Mouse (Mus musculus): ENCODE data around the gene Chst1. TPM values are rescaled to one million over a fixed set of nuclear protein-coding genes. Genes with fewer than 3 reads are reported as not detected.

Gene Chst1
- polyA plus RNA-seq, 1 experiment from 2014 or later, result 0.12 TPM

GRCm38 (mm10) chr2:92650428-92650827, 50.9 kb downstream of the Chst1 start:
- Histone ChIP-seq H3K4me2 (no peak overlapping the region), H3K9me3 (replicated peaks) (no peaks in the 10 kb centered on the region), H3K4me3 (replicated peaks) (no peak overlapping the region), H3K27me3 (no peaks in the 10 kb centered on the region), H3K9ac (no peak overlapping the region), H3K27ac (no peak overlapping the region), H3K4me1 (replicated peaks) (peaks cover 20% of the 10 kb centered on the region), H3K36me3 (no peaks in the 10 kb centered on the region)
- ATAC-seq (ENCODE audit: low read depth) (no peak), DNase-seq (no peak)
- WGBS (ENCODE audit: insufficient replicate concordance), result 20% methylated on average over 1 of the region's 1 CpGs

GRCm38 (mm10) chr2:92651294-92651816, 51.8 kb downstream of the Chst1 start:
- H3K9ac ChIP-seq, result no peak overlapping the region
- H3K4me2 ChIP-seq, result no peak overlapping the region
- no peaks in the 10 kb centered on the region for H3K9me3 ChIP-seq (replicated peaks)
- H3K27me3 ChIP-seq, result no peaks in the 10 kb centered on the region
- ATAC-seq (ENCODE audit: low read depth), result no peak
- DNase-seq, result no peak
- WGBS (ENCODE audit: insufficient replicate concordance), result 42% methylated on average over 7 of the region's 7 CpGs
- peaks cover 17% of the 10 kb centered on the region for H3K4me1 ChIP-seq (replicated peaks)
- no peak overlapping the region for H3K27ac ChIP-seq
- H3K4me3 ChIP-seq (replicated peaks), result no peak overlapping the region
- no peaks in the 10 kb centered on the region for H3K36me3 ChIP-seq

- Histone ChIP-seq H3K4me1 (replicated peaks) (no peaks in the 10 kb centered on the region), H3K4me2 (no peak overlapping the region), H3K27me3 (no peaks in the 10 kb centered on the region), H3K9me3 (replicated peaks) (0 out of 2 replicates have a peak, but pooled peaks cover 3% of the 10 kb centered on the region), H3K9ac (no peak overlapping the region), H3K27ac (no peak overlapping the region), H3K4me3 (replicated peaks) (no peak overlapping the region), H3K36me3 (no peaks in the 10 kb centered on the region)
- ATAC-seq (ENCODE audit: low read depth) (no peak), DNase-seq (no peak)
- WGBS (ENCODE audit: insufficient replicate concordance), result 48% methylated on average over 2 of the region's 2 CpGs
Observed at GRCm38 (mm10) chr2:92657189-92657588, 57.7 kb downstream of the Chst1 start.

- Histone ChIP-seq H3K27me3 (no peaks in the 10 kb centered on the region), H3K4me3 (replicated peaks) (no peak overlapping the region), H3K27ac (no peak overlapping the region), H3K4me2 (no peak overlapping the region), H3K36me3 (no peaks in the 10 kb centered on the region), H3K9me3 (replicated peaks) (0 out of 2 replicates have a peak, but pooled peaks cover 3% of the 10 kb centered on the region), H3K9ac (no peak overlapping the region), H3K4me1 (replicated peaks) (no peaks in the 10 kb centered on the region)
- 54% methylated on average over 1 of the region's 1 CpGs for WGBS (ENCODE audit: insufficient replicate concordance)
- DNase-seq, result no peak
- ATAC-seq (ENCODE audit: low read depth), result no peak
Observed at GRCm38 (mm10) chr2:92658293-92659150, 59.0 kb downstream of the Chst1 start.

- no peak overlapping the region for H3K27ac ChIP-seq
- no peaks in the 10 kb centered on the region for H3K4me1 ChIP-seq (replicated peaks)
- WGBS (ENCODE audit: insufficient replicate concordance), result 64% methylated on average over 7 of the region's 7 CpGs
- no peak for ATAC-seq (ENCODE audit: low read depth)
- DNase-seq, result no peak
- 0 out of 2 replicates have a peak, but pooled peaks cover 3% of the 10 kb centered on the region for H3K9me3 ChIP-seq (replicated peaks)
- H3K27me3 ChIP-seq, result no peaks in the 10 kb centered on the region
- H3K9ac ChIP-seq, result no peak overlapping the region
- no peak overlapping the region for H3K4me2 ChIP-seq
- no peak overlapping the region for H3K4me3 ChIP-seq (replicated peaks)
- H3K36me3 ChIP-seq, result no peaks in the 10 kb centered on the region
Observed at GRCm38 (mm10) chr2:92659491-92660035, 60.1 kb downstream of the Chst1 start.

GRCm38 (mm10) chr2:92662534-92663068, 63.1 kb downstream of the Chst1 start:
- DNase-seq (no peak), ATAC-seq (ENCODE audit: low read depth) (no peak)
- Histone ChIP-seq H3K36me3 (no peaks in the 10 kb centered on the region), H3K27me3 (no peaks in the 10 kb centered on the region), H3K4me3 (replicated peaks) (no peak overlapping the region), H3K4me1 (replicated peaks) (peaks cover 12% of the 10 kb centered on the region), H3K9me3 (replicated peaks) (0 out of 2 replicates have a peak, but pooled peaks cover 3% of the 10 kb centered on the region), H3K9ac (no peak overlapping the region), H3K27ac (no peak overlapping the region), H3K4me2 (no peak overlapping the region)
- WGBS (ENCODE audit: insufficient replicate concordance), result 53% methylated on average over 6 of the region's 6 CpGs

Small RNA genes within 50 kb of the gene (microRNA-seq; reads per million reads assigned to microRNA genes)
- gene Mir7221 (not detected), gene Mir7222 (not detected)

Other genes starting within 250 kb of the Chst1 start
- 19.7 and 21.7 TPM in 2 replicates for gene Pex16, start 225.0 kb upstream of the Chst1 start, polyA plus RNA-seq (2015; fragmentation: Nextera tagmentation; extraction: Ambion mirVana)
- 1.6 and 2.2 TPM in 2 replicates for gene Large2, start 224.8 kb upstream of the Chst1 start, polyA plus RNA-seq (2015; fragmentation: Nextera tagmentation; extraction: Ambion mirVana)
- gene 1700029I15Rik, start 217.2 kb upstream of the Chst1 start, polyA plus RNA-seq (2015; fragmentation: Nextera tagmentation; extraction: Ambion mirVana), result 1.1 and 1.2 TPM in 2 replicates
- 1.7 and 1.9 TPM in 2 replicates for gene Mapk8ip1, start 198.4 kb upstream of the Chst1 start, polyA plus RNA-seq (2015; fragmentation: Nextera tagmentation; extraction: Ambion mirVana)
- gene Cry2, start 165.7 kb upstream of the Chst1 start, polyA plus RNA-seq (2015; fragmentation: Nextera tagmentation; extraction: Ambion mirVana), result 9.1 and 10.7 TPM in 2 replicates
- gene Slc35c1, start 139.2 kb upstream of the Chst1 start, polyA plus RNA-seq (2015; fragmentation: Nextera tagmentation; extraction: Ambion mirVana), result 9.5 and 12.3 TPM in 2 replicates

All from liver, embryonic 13.5 days (tissue).